ENCODE assay signal across 8 mouse cellular contexts in the genomic region with DNA sequence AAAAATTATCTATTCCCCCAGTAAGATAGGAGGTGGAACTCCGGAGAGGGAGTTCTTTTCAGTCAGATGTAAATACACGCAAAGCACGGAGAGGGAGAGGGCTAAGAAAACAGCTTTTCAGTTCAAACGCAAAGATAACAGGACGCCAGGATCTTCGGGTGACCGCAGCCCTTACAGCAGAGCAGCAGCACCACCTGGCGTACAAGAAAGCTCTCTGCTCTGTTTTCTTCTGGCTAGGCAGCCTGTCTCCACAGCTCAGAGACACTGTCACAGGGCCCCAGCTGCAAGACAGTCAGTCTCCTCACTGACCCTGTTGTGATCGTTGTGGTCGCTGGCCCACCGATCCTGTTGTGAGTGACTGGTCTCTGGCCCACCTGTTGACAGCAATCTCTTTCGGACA. TPM values are rescaled to one million over a fixed set of nuclear protein-coding genes. Genes with fewer than 3 reads are reported as not detected.
DNase-seq lines count a peak whose midpoint lies in the region; ATAC-seq lines count a peak whose summit lies in the region.

No protein-coding gene starts in this region.

- H3K27ac ChIP-seq in lung, embryonic 15.5 days, result no peak overlapping the region

- WGBS in lung, embryonic 15.5 days, result 1% methylated on average over 12 of the region's 12 CpGs

- peak overlapping the region; percentile 16 for H3K4me3 ChIP-seq in lung, embryonic 15.5 days

- H3K9me3 ChIP-seq in lung, embryonic 15.5 days, result no peaks in the 10 kb centered on the region

- 0 out of 2 replicates have a peak, but pooled peaks cover 9% of the 10 kb centered on the region for H3K4me1 ChIP-seq in lung, embryonic 15.5 days

- no peak overlapping the region for H3K9ac ChIP-seq in lung, embryonic 15.5 days

- peak; percentile 90 for DNase-seq in ES-CJ7 (ENCODE audit: low read depth, low spot score)
- DNase-seq in cerebellum, adult 11-12 months, result peak; percentile 18
- DNase-seq in forelimb bud, embryonic 11.5 days (ENCODE audit: low read depth, low spot score), result peak; percentile 78
- peak; percentile 31 to 62 for DNase-seq in layer of hippocampus, adult 8-10 months (ENCODE audit: low spot score in 2 of 2)
- DNase-seq in ovary, postnatal 10 days (ENCODE audit: low spot score), result peak; percentile 21
- DNase-seq in thymus, postnatal 0 days (ENCODE audit: low spot score), result peak; percentile 79

- H3K36me3 ChIP-seq in lung, embryonic 15.5 days, result no peaks in the 10 kb centered on the region

- peak; percentile 86 to 91 for ATAC-seq in hematopoietic stem cell, adult 5-6 weeks (replicated peaks in 1 of 2; ENCODE audit: insufficient read depth in 1 of 2, low FRiP score in 2 of 2, low TSS enrichment in 1 of 2, low read depth in 1 of 2, poor library complexity in 2 of 2, severe bottlenecking in 2 of 2)
- ATAC-seq in lung, embryonic 15.5 days (ENCODE audit: borderline replicate concordance, extremely low read depth, low FRiP score, low TSS enrichment), result peak; percentile 49; the same call in 1 of the 2 replicates

- peaks cover 4% of the 10 kb centered on the region for H3K27me3 ChIP-seq in lung, embryonic 15.5 days

- peak overlapping the region; percentile 51 for H3K4me2 ChIP-seq in lung, embryonic 15.5 days

RNA-seq across cellular contexts. Expression of a gene that starts 36.1 kb away (rescaled TPM):
- total RNA-seq in hematopoietic stem cell, adult 5-6 weeks (2017), result 11.9 and 23.3 TPM in 2 replicates
- total RNA-seq in layer of hippocampus, adult 8-10 months (2022), result 10 to 100 TPM in 1 of 4 experiments, 1 to 10 TPM in 3; 6.8 to 10.3 (median 6.9) TPM
- 0.38 and 1.3 TPM in 2 replicates for polyA plus RNA-seq in lung, embryonic 15.5 days (2015; fragmentation: Nextera tagmentation; extraction: Ambion mirVana)
- polyA plus RNA-seq in thymus, postnatal 0 days (2015; fragmentation: Nextera tagmentation; extraction: Ambion mirVana), result 0.94 and 1.5 TPM in 2 replicates

RNA-seq across cellular contexts. Expression of a gene that starts 37.0 kb away (rescaled TPM):
- not detected in 2 replicates for total RNA-seq in hematopoietic stem cell, adult 5-6 weeks (2017)
- total RNA-seq in layer of hippocampus, adult 8-10 months (2022), result not detected
- polyA plus RNA-seq in lung, embryonic 15.5 days (2015; fragmentation: Nextera tagmentation; extraction: Ambion mirVana), result not detected in 2 replicates
- not detected in 2 replicates for polyA plus RNA-seq in thymus, postnatal 0 days (2015; fragmentation: Nextera tagmentation; extraction: Ambion mirVana)

Comparison
In these comparisons a context has a peak if more than half of its experiments do, and no peak if none do; other contexts are left out.
1. DNase-seq: peak in every context shown above with its lines; median percentile 90 in ES-CJ7; 79 in thymus, postnatal 0 days; 78 in forelimb bud, embryonic 11.5 days; 46 in layer of hippocampus, adult 8-10 months; 21 in ovary, postnatal 10 days; 18 in cerebellum, adult 11-12 months.